Mouse (Mus musculus) lung, postnatal 0 days (tissue): Measurements from ENCODE around the gene Huwe1. TPM values are rescaled to one million over a fixed set of nuclear protein-coding genes. Genes with fewer than 3 reads are reported as not detected.

Source experiments
- ATAC-seq: fragments of 200-750 bp; cut with Nextera tagmentation; 2 replicates; pipeline ENCODE4 v1.8.0; 2017; ENCODE audit warnings: moderate library complexity
- DNase-seq: peaks from one replicate; pipeline ENCODE4 v3.0.0-alpha.2; 2016; ENCODE audit warnings: low spot score
- H3K27ac ChIP-seq: fragments of 300-500 bp; sonication (generic); 2 replicates; pipeline ENCODE4 v1.5.1; 2014; ENCODE audit warnings: antibody characterized with exemption, mild to moderate bottlenecking, low read length, mixed read lengths
- H3K27me3 ChIP-seq: fragments of 300-500 bp; sonication (generic); replicated peaks from 2 replicates; pipeline ENCODE4 v1.6.1; 2014; ENCODE audit warnings: low read length, mixed read lengths; ENCODE audit not compliant: insufficient read depth
- H3K36me3 ChIP-seq: fragments of 300-500 bp; sonication (generic); 2 replicates; pipeline ENCODE4 v1.6.1; 2014; ENCODE audit warnings: low read length, mixed read lengths; ENCODE audit not compliant: insufficient read depth
- H3K4me1 ChIP-seq: fragments of 300-500 bp; sonication (generic); 2 replicates; pipeline ENCODE4 v1.6.1; 2014; ENCODE audit warnings: antibody characterized with exemption, low read depth, low read length, mixed read lengths; ENCODE audit not compliant: insufficient read depth
- H3K4me2 ChIP-seq: fragments of 300-500 bp; sonication (generic); replicated peaks from 2 replicates; pipeline ENCODE4 v1.6.1; 2014; ENCODE audit warnings: low read depth, mild to moderate bottlenecking, low read length, moderate library complexity, mixed read lengths
- H3K4me3 ChIP-seq: fragments of 300-500 bp; sonication (generic); 2 replicates; pipeline ENCODE4 v1.5.1; 2014; ENCODE audit warnings: low read depth, low read length
- H3K9ac ChIP-seq: fragments of 300-500 bp; sonication (generic); replicated peaks from 2 replicates; pipeline ENCODE4 v1.6.1; 2014; ENCODE audit warnings: low read depth, mild to moderate bottlenecking
- H3K9me3 ChIP-seq: fragments of 300-500 bp; sonication (generic); 2 replicates; pipeline ENCODE4 v1.6.1; 2016; ENCODE audit warnings: low read length, mixed read lengths
- CTCF ChIP-seq: IDR thresholded peaks from 2 replicates; pipeline ENCODE4 v1.5.1; 2016; ENCODE audit warnings: antibody characterized with exemption, mild to moderate bottlenecking
- EP300 ChIP-seq: IDR thresholded peaks from 2 replicates; pipeline ENCODE4 v1.6.1; 2016; ENCODE audit warnings: antibody characterized with exemption, mild to moderate bottlenecking, control low read depth
- WGBS: fragments of 180-500 bp; shearing (Covaris S2); extraction: QIAGEN DNeasy Blood & Tissue Kit; methylation state at CpG from one replicate; pipeline ENCODE4 v1.1.7; 2014; 5-methylcytosine and 5-hydroxymethylcytosine counted together
- polyA plus RNA-seq: library from polyadenylated mRNA; unstranded; fragments of >200 nt; fragmentation: Nextera tagmentation; extraction: Ambion mirVana; gene quantifications from 2 replicates; pipeline ENCODE4 v1.2.1, GENCODE M21; 2015

Huwe1 gene
- polyA plus RNA-seq, 1 experiment from 2014 or later: 16.4 TPM

DNA sequence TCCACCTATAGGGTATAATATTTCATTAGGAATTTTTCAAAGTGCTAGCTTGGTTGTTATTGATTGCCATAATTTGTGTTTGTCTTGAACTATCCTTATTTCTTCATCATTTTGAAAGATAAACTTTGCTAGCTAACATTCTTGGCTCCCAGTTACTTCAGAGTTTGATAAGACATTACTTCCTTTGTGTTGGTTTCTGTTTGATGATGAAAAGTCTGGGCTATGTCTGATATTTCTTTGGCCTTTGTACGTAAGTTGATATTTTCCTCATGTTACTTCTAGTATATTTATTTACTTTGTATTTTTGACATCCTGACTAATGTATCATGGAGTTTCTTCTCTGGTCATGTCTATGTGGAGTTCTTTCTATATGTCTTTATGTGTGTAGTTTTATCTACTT is 28.4 kb downstream of the Huwe1 start:
- Histone ChIP-seq H3K4me2 (no peak overlapping the region), H3K4me3 (no peak overlapping the region), H3K4me1 (no peaks in the 10 kb centered on the region), H3K27ac (no peak overlapping the region), H3K9me3 (no peaks in the 10 kb centered on the region), H3K9ac (no peak overlapping the region), H3K27me3 (no peaks in the 10 kb centered on the region), H3K36me3 (no peaks in the 10 kb centered on the region)
- DNase-seq: no peak
- WGBS: 73% methylated on average over 1 of the region's 1 CpGs
- no peak for TF ChIP-seq CTCF
- no peak for TF ChIP-seq EP300
- no peak for ATAC-seq

DNA sequence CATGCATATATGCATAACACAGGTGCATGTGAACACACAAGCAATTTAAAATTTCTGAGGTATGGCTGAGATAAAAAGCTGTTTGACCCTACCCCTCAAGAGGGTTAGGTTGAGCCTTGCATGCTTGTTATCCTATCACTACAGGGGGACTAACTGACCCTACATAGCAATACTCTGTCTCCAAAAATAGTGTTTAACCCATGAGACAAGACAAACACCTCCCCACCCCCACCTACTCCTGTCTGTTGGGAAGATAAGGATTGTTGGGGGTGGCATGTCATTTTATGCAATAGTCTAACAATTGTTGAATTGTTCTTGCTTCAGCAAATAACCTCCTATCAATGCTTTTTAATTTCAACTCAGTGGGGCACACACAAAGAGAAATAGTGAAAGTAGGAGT is 30.7 kb downstream of the Huwe1 start:
- ATAC-seq (no peak), DNase-seq (no peak)
- Histone ChIP-seq H3K27ac (no peak overlapping the region), H3K4me3 (no peak overlapping the region), H3K9ac (no peak overlapping the region), H3K4me2 (no peak overlapping the region), H3K9me3 (no peaks in the 10 kb centered on the region), H3K36me3 (no peaks in the 10 kb centered on the region), H3K4me1 (no peaks in the 10 kb centered on the region), H3K27me3 (no peaks in the 10 kb centered on the region)
- TF ChIP-seq EP300: no peak
- TF ChIP-seq CTCF: no peak

DNA sequence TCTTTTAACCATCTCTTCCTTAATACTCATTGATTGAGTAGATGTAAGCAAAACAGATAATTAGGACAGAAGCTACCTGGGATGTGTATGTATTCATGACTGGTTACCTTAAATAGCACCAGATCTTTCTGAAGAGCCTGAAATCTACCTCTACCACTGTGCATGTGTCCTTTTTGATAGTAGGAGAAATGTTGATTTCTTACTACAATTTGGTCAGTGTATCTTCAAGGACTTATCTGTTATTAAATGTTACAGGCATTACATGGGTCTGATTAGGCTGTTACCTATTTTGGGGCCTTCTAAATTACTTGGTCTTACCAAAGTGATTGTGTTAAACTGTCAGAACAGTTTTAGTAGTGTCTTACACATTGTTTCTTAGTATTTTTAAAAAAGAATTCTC is 32.4 kb downstream of the Huwe1 start:
- no peak overlapping the region for H3K27ac ChIP-seq
- H3K36me3 ChIP-seq: no peaks in the 10 kb centered on the region
- no peak for ATAC-seq
- no peak overlapping the region for H3K9ac ChIP-seq
- no peaks in the 10 kb centered on the region for H3K27me3 ChIP-seq
- no peak for DNase-seq
- H3K4me2 ChIP-seq: no peak overlapping the region
- no peaks in the 10 kb centered on the region for H3K9me3 ChIP-seq
- no peak for TF ChIP-seq EP300
- TF ChIP-seq CTCF: no peak
- no peak overlapping the region for H3K4me3 ChIP-seq
- H3K4me1 ChIP-seq: no peaks in the 10 kb centered on the region

DNA sequence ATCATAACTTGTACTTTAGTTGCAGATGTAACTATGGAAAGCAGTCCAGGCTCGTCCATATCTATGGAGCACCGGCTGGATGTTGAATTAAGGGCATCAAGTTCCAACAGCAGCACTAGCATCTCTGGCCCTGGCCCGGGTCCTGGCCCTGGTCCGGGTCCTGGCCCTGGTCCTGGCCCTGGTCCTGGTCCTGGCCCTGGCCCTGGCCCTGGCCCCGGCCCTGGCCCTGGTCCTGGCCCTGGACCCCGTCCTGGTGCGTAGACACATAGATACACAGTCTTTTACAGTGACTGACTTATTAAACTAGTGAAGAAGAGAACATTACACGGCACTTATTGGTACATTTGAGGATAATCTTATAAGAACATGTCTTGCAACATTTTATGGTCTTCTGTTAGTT is 58.8 kb downstream of the Huwe1 start:
- 87% methylated on average over 8 of the region's 8 CpGs for WGBS
- Histone ChIP-seq H3K9me3 (no peaks in the 10 kb centered on the region), H3K4me1 (no peaks in the 10 kb centered on the region), H3K4me3 (no peak overlapping the region), H3K27ac (no peak overlapping the region), H3K4me2 (no peak overlapping the region), H3K27me3 (no peaks in the 10 kb centered on the region), H3K36me3 (peaks cover 7% of the 10 kb centered on the region; the same call in 1 of the 2 replicates), H3K9ac (no peak overlapping the region)
- DNase-seq: no peak
- no peak for ATAC-seq
- no peak for TF ChIP-seq CTCF
- TF ChIP-seq EP300: no peak

DNA sequence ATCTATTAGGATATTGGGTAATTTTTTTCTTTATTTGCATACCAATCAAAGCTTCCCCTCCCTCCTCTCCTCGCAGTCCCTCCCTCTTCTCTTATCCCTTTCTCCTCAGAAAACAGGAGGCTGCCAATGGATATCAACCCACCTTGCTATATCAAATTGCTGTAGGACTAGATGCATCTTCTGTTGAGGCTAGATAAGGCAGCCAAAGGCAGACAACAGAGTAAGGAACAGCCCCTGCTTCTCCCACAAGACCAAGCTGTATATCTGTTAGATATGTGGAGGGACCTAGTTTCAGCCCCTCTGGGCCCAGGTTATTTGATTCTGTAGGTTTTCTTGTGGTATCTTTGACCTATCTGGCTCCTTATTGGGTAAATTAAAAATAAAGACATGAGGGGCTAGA is 110.1 kb downstream of the Huwe1 start:
- Histone ChIP-seq H3K9me3 (no peaks in the 10 kb centered on the region), H3K27me3 (no peaks in the 10 kb centered on the region), H3K4me1 (no peaks in the 10 kb centered on the region), H3K9ac (no peak overlapping the region), H3K4me3 (no peak overlapping the region), H3K36me3 (peaks cover 14% of the 10 kb centered on the region), H3K27ac (no peak overlapping the region), H3K4me2 (no peak overlapping the region)
- 62% methylated on average over 1 of the region's 1 CpGs for WGBS
- TF ChIP-seq CTCF: no peak
- no peak for TF ChIP-seq EP300
- no peak for ATAC-seq
- no peak for DNase-seq

DNA sequence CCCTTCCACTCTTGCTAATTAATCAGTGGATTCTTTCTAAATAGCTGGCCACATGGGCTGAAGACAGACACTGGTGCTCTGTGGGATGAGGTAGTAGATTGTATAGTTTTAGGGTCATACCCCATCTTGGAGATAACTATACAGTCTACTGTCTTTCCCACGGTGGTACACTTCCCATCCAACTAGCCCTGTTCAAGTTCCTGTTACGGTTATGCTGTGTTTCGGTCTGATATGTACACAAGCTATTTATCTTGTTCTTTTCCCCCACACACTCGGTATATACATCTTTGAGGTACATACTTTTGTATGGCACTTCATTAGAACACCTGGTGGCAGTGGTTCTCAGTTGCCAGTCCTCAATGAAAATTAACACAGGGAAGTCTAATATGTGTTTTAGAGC is 111.7 kb downstream of the Huwe1 start:
- peaks cover 19% of the 10 kb centered on the region for H3K36me3 ChIP-seq

DNA sequence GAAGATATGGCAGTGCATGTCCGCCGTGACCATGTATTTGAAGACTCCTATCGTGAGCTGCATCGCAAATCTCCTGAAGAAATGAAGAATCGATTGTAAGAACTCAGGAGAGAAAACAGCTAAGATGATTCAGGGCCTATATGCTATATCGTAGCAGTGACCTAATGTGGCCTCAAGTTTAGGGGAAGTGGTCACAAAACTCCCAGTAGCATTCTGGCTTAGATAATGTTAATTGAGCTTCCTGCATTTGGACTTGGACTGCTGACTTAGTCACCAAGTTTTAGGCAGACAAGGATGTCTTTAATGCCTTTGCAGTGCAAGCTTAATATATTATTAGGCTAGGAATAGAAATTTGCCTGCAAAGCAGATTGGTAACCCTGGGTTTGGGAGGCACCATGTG is 128.8 kb downstream of the Huwe1 start:
- Histone ChIP-seq H3K4me2 (no peak overlapping the region), H3K36me3 (peaks cover 15% of the 10 kb centered on the region; the same call in 1 of the 2 replicates), H3K4me1 (no peaks in the 10 kb centered on the region), H3K4me3 (no peak overlapping the region), H3K9ac (no peak overlapping the region), H3K27ac (no peak overlapping the region), H3K27me3 (no peaks in the 10 kb centered on the region), H3K9me3 (no peaks in the 10 kb centered on the region)
- TF ChIP-seq CTCF: no peak
- WGBS: 97% methylated on average over 6 of the region's 6 CpGs
- ATAC-seq: no peak
- no peak for DNase-seq

More for the DNA sequence above, 111.7 kb downstream of the Huwe1 start:
- Histone ChIP-seq H3K9ac (no peak overlapping the region), H3K27me3 (no peaks in the 10 kb centered on the region), H3K4me2 (no peak overlapping the region), H3K4me1 (no peaks in the 10 kb centered on the region), H3K27ac (no peak overlapping the region), H3K9me3 (no peaks in the 10 kb centered on the region), H3K4me3 (no peak overlapping the region)
- TF ChIP-seq EP300 (no peak), CTCF (no peak)
- 75% methylated on average over 4 of the region's 4 CpGs for WGBS
- DNase-seq: no peak
- ATAC-seq: no peak
